Mouse (Mus musculus) v-Abl transformed pro-B cells (cell line): ENCODE measurements around the gene Erbb2.
"Not testable (repeated sequence)": the region's sequence is repeated elsewhere in the genome, so short reads cannot be mapped to it uniquely, and the experiment has no call there.

ENCODE experiments used
- in situ Hi-C, 2 experiments: fragments of 400-800 bp; cut with MboI; formaldehyde crosslinking; loops; one replicate each; pipeline ENCODE4 v1.15.1; 2025; ENCODE audit not compliant: unreplicated experiment in 2 of 2

The Erbb2 gene

DNA sequence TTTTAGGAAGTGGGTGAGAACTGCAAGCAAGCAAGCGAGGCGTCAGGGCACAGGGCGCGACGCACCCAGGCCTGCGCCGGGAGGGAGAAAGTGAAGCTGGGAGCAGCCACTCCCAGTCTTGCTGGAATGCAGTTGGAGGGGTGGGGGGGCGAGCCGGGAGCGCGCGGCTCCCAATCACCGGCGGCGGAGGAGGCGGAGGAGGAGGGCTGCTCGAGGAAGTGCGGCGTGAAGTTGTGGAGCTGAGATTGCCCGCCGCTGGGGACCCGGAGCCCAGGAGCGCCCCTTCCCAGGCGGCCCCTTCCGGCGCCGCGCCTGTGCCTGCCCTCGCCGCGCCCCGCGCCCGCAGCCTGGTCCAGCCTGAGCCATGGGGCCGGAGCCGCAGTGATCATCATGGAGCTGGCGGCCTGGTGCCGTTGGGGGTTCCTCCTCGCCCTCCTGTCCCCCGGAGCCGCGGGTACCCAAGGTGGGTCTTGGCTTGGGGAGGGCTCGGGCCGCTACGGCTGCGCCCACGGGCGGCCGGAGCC lies at the start of gene Erbb2:
Gene Erbb2 (plus strand): TSS at position 198 of the 524 bp plus-strand sequence.
- in situ Hi-C loops = no loop called here

DNA sequence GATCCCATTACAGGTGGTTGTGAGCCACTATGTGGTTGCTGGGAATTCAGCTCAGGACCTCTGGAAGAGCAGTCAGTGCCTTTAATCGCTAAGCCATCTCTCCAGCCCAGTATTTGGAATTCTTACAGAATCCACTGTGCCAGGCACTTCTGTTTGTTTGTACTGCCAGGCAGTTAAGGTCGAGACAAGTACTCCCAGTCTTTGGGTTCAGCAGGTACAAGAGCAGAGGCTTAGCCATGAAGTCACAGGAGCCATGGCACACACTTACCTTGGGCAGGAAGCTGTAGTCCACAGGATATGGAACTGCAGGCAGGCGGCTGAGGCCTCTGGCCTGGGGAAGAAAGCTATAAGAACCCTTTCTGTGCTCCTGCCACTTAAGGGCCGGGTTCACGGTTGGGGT lies 48.5 kb upstream of the Erbb2 start:
- in situ Hi-C loops = no loop called here

DNA sequence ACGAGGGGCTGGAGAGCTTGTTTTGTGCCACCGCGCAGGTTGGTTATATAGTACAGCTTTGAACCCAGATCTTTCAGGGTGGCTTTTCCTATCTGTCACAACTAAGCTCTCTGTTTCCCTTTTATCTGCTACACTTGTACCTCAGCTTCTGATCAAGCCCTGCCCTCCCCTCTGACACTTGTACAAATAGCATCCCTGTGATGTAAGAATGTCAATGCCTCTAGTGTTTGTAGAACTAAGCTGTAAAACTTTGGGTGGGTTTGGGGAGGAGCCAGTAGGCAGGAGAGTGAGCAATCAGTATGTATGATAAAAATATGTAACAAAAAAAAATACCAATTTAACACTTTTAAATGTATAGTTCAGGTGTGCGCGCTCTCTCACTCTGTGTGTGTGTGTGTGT lies 47.9 kb upstream of the Erbb2 start:
- in situ Hi-C loops = no loop called here

DNA sequence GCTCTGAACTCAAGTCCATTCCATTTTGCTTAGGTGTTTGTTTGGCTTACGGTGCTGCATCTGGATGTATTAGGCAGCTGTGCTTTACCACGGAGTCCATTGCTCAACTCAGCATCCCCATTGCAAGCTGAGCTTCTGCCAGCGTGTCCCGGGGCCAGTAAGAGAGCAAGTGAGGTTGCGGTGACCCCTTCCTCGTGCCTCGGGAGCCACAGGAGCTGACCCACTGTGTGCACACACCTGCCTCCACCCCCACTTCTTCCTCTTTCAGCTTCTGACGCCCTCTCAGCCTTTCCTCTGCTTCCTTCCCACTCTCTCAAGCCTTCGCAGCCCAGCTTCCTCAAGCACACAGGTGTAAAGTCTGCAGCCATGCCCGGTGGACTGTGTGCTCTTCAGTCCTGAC lies 46.0 kb upstream of the Erbb2 start:
- in situ Hi-C loops = no loop called here

DNA sequence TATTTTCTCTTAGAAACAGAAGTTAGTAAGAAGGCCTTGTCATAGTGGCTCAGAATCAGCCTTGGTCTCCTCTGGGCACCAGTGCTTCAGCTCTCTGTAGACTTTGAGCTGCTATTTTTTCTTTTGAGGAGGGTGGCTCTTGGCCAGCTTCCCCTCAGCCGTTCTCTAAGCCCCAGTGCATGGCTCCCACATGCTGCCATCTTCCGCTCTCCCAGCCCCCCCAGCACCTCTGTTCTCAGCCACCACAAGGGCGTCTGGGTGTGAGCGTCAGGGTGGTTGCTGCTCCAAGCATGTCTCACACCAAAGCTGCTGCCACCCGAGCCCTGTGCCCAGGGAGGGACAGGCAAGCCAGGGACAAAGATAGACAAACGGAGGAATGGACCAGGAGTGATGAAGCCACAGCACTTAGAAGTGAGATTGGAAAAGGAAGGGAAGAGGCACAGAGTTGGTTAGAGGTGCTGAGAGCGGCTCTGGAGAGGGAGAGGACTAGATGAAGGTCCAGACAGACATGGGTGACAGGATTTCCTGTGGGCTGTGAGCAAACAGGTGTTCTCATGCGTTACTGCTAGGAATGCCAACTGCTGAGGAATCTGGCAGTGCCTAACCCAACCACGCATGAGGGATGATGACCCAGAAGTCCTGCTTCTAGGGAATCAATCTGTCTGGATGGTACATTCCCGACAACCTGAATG lies 45.0 kb upstream of the Erbb2 start:
- in situ Hi-C loops = no loop called here

DNA sequence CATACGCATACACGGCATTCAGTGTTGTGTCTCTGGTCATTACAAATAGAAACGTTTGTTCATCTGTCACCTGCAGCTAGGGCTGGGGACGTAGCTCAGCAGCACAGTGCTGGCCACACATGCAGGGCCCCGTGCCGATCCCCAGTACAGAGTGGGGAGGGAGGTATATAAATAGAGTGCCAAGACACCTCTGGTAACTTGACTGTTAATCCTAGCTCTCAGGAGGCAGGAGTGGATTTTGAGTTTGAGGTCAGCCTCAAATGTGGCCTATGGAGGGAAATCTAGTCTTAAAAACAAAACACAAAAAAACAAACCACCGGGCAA lies 44.4 kb upstream of the Erbb2 start:
- in situ Hi-C loops = no loop called here

DNA sequence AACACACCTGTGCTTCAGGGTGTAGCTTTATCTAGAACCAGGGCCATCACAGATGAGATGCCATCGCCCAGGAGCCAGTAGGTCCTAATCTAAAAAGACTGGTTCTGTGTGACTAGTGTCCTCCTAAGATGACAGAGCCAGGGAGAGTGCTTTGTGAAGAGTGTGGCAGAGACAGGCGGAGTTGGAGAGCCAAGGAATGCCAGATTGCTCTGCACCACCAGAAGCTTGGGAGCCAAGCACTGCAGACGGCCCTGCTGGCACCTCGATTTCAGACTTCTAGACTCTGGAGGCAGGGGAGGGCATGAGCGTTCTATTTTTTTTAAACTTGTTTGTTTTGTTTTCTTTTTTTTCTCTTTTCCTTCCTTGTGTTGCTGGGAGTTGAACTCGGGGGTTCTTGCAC lies 42.9 kb upstream of the Erbb2 start:
- in situ Hi-C loops = no loop called here

DNA sequence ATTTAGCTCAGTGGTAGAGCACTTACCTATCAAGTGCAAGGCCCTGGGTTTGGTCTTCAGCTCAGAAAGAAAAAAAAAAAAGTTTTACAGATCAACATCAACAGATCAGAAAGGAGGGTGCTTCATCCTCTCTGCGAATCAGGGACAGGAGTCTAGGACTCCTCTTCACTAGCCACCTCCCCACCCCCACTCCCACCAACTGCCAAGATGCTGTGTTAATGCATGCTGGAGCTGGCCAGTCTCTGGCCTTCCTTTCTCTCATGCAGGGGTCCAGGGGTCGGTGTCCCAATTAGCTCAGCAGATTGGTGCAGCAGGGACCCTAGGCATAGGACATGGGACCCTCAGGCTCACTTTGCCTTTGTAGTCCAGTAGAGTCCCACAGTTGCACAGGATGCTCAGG lies 41.7 kb upstream of the Erbb2 start:
- in situ Hi-C loops = no loop called here

DNA sequence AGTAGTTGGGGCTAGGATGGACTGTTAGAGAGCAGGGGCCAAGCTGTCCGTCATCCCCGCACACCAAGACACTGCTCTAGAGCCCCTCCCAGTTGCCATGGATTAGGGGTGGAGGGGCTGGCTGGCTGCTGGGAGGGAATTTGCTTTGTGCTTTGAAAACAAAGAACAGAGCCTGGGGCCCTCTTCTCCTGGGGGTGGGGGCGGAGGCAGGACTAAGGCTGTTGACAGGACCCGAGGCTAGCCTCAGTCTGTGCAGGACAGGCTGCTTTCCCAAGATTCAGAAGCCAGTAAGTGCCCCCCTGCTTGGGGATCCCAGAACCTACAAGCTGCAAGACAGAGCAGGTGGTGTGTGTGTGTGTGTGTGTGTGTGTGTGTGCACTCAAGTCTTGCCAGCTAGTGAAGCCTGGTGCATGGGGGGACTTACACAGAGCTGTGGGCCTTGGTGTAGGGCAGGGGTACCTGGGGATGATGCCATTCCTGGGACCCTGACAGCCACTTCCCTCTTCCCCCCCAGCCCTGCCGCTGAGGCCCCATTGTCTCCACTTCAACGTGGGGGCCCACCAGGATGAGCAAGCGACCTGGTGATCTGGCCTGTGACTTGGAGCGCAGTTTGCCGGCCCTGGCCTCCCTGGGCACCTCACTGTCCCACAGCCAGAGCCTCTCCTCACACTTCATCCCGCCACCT lies 40.6 kb upstream of the Erbb2 start:
- in situ Hi-C loops = no loop called here

DNA sequence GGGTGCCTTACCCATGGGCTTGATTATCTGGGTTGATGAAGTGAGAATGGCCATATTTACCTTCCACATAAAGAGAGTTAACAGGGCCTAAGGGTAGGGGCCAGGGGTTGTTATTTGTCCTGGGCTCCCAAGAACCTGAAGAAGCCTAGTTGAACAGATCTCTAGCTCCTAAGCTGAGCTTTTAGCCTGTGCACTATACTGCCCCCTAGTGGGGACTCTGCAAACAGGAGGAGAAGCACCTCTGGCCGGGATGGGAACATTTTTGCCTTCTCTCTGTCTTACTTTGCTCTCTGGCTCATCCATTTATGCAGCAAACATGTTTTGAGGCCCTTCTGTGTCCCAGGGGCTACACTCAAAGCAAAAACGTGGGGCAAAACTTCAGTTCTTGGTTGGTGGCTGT lies 39.9 kb upstream of the Erbb2 start:
- in situ Hi-C loops = no loop called here

DNA sequence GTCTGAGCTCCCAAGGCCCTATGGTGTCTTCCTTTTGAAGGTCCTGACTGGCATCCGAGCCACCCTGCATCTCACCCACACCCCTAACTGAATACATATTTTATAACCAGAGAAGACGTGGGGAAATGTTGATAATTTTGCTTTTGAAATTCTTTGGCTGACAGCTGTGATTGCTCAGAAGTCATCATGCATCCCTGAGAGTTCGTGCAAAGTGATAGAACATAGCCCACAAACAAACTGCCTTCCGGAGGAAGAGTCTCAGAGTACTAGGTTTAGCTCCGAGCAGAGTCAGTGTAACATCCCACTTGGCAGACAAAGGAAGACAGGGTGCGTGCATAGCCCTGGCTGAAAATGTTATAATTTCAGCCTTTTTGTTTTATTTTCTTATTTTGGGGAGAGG lies 39.0 kb upstream of the Erbb2 start:
- in situ Hi-C loops = no loop called here

DNA sequence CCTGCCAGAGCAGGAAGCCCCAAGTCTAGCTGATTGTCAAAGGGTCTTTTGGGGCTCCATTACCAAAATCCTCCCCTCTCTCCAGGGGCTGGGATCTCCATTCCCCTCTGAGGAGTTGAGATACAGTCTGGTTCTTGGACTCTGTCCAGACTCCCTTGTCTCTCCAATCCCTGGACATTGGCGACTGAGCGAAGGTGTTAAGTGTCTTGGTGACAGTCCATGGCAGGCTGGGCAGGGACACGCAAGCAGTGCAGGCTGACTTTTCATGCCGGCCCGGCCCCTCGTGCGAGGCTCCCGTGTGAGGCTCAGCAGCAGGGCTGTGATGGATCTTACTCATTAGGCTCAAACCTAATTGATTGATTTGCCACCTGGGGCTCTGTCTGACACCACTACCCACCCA lies 38.0 kb upstream of the Erbb2 start:
- in situ Hi-C loops = no loop called here

DNA sequence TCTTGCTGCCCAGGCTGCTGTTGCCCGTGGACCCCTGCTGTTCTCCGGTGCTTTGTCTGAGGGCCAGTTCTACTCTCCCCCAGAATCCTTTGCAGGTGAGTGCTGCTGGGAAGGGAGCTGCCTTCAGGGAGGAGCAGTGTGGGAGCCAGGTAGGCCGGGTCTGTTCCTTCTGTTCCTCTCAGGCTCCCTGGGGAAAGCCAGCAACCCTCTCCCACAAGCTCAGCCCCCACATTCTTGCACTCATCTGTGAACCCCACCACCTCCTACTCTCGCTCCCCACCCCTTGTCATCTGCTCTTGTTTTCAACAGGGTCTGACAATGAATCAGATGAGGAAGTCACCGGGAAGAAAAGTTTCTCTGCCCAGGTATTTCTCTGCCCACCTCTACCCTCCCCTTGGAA lies 35.5 kb upstream of the Erbb2 start:
- in situ Hi-C loops = no loop called here

DNA sequence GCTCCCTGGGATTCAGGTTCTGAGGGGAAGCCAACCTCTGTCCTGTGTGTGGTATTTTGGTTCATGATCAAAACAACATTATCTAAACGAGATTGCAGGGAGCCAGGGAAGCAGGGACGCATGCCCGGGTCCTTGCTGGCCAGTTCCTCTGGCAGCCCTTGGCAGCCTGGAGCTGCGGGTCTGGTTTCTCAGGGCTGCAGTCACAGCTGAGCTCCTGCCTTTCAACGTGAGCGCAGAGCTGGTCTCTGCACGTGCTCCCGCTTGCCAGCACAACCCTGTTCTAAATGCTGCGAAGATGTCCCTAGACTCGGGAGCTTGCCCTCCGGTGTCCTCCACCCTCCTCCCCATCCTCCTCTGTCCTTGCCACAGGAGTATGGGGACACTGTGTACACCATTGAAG lies 34.5 kb upstream of the Erbb2 start:
- in situ Hi-C loops = no loop called here

DNA sequence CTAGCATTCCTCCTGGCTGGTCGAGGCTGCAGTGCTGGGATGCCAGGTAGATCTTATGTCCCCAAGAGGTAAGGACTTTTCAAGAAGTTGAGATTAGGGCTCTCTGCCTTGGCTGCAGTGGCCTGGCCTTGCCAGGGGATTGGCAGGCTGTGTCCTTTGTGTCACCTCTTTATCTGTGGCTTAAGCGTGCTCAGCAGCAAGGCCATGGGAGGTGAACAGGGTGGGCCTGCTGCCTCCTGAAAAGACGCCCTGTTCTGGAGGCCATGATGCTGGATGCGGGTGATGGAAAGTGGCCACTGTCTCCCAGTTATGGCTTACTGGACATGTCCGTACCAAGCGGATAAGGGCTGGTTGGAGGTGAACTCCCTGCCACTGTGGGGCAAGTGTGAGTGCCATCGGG lies 32.9 kb upstream of the Erbb2 start:
- in situ Hi-C loops = no loop called here

DNA sequence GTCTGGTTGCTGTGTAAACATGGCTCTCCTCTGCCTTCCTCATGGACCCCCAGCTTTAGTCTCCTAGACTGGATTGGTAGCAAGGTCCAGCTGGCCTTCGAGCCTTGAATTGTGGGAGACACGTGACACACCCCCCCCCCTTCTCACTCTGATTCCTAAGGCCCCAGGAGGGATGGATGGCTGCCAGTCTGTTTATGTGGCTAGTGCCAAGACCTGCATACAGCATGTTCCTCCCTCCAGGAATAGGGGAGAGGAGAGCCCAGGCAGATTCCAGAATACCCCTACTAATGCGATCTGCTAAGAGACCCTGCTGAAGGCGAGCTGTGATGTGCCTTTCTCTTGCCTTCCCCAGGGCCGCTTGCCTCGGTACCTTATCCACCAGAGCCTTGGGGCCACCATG lies 32.2 kb upstream of the Erbb2 start:
- in situ Hi-C loops = no loop called here

DNA sequence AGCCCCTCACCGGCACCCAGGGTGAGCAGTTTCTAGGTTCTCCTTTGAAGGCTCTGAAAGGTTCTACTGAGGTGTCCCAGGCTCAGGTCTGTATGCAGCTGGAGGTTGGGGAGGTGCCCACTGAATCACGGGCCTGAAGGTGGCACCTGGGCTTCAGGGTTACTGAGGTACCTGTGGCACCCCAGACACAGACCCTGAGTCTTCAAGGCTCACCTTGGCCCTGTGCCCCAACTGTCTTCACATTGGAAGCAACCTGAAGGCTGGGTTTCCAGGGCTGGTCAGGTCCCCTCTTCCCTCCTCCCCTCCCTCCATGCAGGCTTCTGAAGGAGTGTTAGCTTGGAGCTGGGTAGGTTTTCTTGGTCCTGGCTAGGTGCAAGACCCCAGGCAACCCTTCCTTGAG lies 30.6 kb upstream of the Erbb2 start:
- in situ Hi-C loops = no loop called here

DNA sequence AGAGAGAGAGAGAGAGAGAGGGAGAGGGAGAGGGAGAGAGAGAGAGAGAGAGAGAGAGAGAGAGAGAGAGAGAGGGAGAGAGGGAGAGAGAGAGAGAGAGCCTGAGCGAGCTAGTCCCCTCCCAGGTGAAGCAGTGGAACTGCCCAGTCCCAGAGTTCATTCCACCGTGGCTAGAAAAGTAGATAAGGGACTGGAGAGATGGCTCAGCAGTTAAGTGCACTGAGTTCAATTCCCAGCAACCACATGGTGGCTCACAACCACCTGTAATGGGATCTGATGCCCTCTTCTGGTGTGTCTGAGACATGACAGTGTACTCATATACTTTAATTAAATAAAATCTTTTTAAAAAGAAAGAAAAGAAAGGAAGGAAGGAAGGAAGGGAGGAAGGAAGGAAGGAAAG lies 29.9 kb upstream of the Erbb2 start:
- in situ Hi-C loops = not testable (repeated sequence)

DNA sequence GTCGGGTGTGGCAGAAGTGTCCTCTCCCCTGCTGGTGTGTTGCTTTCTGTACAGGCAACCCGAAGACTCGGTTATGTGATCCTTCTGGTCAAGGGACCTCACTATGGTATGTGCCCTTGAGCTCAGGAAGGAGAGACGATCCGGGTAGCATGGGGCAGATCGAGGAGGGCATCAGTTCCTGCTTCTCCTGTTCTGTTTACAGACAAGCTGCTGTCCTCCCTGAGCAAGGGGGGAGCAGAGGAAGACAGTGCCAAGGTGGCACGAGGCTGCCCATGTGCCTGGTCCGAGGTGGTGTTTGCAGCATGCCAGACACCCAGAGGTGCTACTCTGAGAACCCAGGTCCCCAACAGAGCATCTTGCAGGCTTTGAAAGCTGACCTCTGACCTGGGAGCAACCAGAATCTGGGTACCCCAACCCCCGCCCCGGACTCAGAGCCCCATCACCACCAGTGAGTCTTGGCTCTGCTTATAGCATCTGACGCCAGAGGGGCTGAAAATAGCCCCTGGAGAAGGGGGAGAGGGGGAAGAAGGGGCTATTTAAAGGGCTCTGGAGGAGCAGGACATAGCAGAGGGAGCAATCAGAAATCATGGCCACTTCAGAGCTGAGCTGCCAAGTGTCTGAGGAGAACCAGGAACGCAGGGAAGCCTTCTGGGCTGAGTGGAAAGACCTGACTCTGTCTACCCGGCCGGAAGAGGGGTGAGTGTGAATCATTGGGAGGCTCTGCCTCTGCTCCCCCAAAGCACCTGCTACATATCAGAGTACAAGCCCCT lies 28.8 kb upstream of the Erbb2 start, which contains the start of gene Tcap:
Gene Tcap (plus strand): TSS at position 551 of the 770 bp plus-strand sequence.
- in situ Hi-C loops = no loop called here

DNA sequence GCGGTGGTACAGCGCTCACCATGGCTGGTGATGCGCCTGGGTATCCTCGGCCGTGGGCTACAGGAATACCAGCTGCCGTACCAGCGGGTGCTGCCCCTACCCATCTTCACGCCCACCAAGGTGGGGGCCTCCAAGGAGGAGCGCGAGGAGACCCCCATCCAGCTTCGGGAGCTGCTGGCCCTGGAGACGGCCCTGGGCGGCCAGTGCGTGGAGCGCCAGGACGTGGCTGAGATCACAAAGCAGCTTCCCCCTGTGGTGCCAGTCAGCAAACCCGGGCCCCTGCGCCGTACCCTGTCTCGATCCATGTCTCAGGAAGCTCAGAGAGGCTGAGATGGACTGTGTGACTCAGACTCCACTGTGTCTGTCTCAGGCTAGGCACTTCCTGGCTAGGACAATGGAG lies 28.1 kb upstream of the Erbb2 start:
- in situ Hi-C loops = no loop called here
